Mouse (Mus musculus): ENCODE results near the gene Pigu. TPM values are rescaled to one million over a fixed set of nuclear protein-coding genes. Genes with fewer than 3 reads are reported as not detected.

Pigu gene
- total and polyA plus RNA-seq, 3 experiments: 30.1 to 59.0 TPM; not detected in 1

DNA sequence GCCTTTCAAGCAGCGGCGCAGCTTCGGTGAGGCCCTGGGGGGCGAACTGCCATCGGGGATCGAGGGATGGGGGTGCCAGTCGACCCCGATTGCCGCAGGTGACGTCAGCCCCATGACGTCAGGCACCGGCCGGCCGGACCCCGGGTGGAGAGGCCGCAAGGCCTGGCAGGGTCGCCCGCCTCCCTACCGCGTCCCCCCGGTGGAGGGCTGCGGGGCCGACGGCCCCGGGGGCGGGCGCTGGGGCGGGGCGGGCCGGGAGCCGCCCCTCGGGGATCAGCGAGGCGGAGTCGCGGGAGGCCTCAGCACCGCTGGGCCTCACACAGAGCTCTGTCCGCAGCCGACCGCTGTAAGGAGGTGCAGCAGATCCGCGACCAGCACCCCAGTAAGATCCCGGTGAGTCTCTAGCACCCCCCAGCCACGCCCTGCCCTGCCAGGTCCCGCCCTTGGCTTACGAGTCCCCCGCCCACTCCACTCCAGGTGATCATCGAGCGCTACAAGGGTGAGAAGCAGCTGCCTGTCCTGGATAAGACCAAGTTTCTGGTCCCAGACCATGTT lies 80.5 kb downstream of the Pigu start:
- peak overlapping the region; percentile 77 to 87 for H3K4me3 ChIP-seq (ENCODE audit: control insufficient read depth in 1 of 2, insufficient read depth in 1 of 2, low read depth in 2 of 2, low read length in 2 of 2)
- peak; percentile 53 for DNase-seq (ENCODE audit: low read depth, low spot score)
- no peak overlapping the region for H3K27ac ChIP-seq (ENCODE audit: control insufficient read depth, low read depth, low read length)
- H3K9ac ChIP-seq (ENCODE audit: control insufficient read depth, low read depth, low read length, poor library complexity, severe bottlenecking): peak overlapping the region; percentile 78
- no peaks in the 10 kb centered on the region for H3K36me3 ChIP-seq (ENCODE audit: control insufficient read depth in 1 of 2, insufficient read depth in 2 of 2, low read length in 2 of 2)
- no peaks in the 10 kb centered on the region for H3K79me2 ChIP-seq (ENCODE audit: control insufficient read depth, insufficient read depth, low read length, poor library complexity)
- H3K9me3 ChIP-seq (replicated peaks; ENCODE audit: insufficient read depth, low read length): no peaks in the 10 kb centered on the region
- no peaks in the 10 kb centered on the region for H3K27me3 ChIP-seq (ENCODE audit: control insufficient read depth in 1 of 2, insufficient read depth in 2 of 2, low read length in 2 of 2)
- 0 out of 2 replicates have a peak, but pooled peaks have one; percentile 12 for TF ChIP-seq MAZ (IDR thresholded peaks at IDR 0.05; ENCODE audit: low read depth, low read length)
- no peak for TF ChIP-seq MAFK (IDR thresholded peaks at IDR 0.05; ENCODE audit: borderline replicate concordance, low read depth, low read length)
- peak in 1 of 2 experiments; percentile 7; a peak in 1 of 4 replicates for TF ChIP-seq POLR2A (IDR thresholded peaks at IDR 0.05; ENCODE audit: control insufficient read depth in 1 of 2, insufficient read depth in 1 of 2, low read depth in 1 of 2, low read length in 2 of 2, poor library complexity in 1 of 2)
- TF ChIP-seq HCFC1 (IDR thresholded peaks at IDR 0.05; ENCODE audit: low read depth, low read length): no peak
- TF ChIP-seq ELF1 (IDR thresholded peaks at IDR 0.05; ENCODE audit: low read depth, low read length): no peak
- peak; percentile 16; the same call in 1 of the 2 replicates for TF ChIP-seq SIN3A (IDR thresholded peaks at IDR 0.05; ENCODE audit: low read length)
- no peaks in the 10 kb centered on the region for H3K4me1 ChIP-seq (ENCODE audit: control insufficient read depth in 1 of 2, insufficient read depth in 2 of 2, low read length in 2 of 2)

DNA sequence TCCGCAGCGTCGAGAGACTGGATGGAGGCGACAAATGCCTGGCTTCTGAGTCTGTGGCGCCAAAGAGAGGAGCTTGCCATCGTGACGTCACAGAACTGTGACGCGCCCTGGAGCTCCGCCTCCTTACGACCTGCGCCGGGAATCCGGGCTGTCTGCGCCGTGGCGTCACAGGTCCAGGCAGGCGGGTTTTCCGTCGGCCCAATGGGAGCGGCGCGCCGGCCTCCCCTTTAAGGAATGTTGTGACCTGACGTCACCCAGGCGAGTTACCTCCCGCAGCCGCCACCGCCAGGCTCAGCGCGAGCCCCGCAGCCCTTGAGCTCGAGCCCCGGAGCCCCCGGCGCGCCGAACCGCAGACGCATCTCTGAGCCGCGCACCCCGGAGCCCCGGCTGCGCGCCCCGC lies 81.0 kb downstream of the Pigu start, which contains the start of gene Map1lc3a:
Gene Map1lc3a, plus strand, starts transcription at position 103 of the 400 bp plus-strand sequence.
- Histone ChIP-seq H3K79me2 (ENCODE audit: control insufficient read depth, insufficient read depth, low read length, poor library complexity) (no peaks in the 10 kb centered on the region), H3K9me3 (replicated peaks; ENCODE audit: insufficient read depth, low read length) (no peaks in the 10 kb centered on the region), H3K4me3 (ENCODE audit: control insufficient read depth in 1 of 2, insufficient read depth in 1 of 2, low read depth in 2 of 2, low read length in 2 of 2) (peak within 1 kb of the TSS; percentile 77 to 87), H3K27ac (ENCODE audit: control insufficient read depth, low read depth, low read length) (no peak within 1 kb of the TSS), H3K4me1 (ENCODE audit: control insufficient read depth in 1 of 2, insufficient read depth in 2 of 2, low read length in 2 of 2) (no peaks in the 10 kb centered on the region), H3K27me3 (ENCODE audit: control insufficient read depth in 1 of 2, insufficient read depth in 2 of 2, low read length in 2 of 2) (no peaks in the 10 kb centered on the region), H3K9ac (ENCODE audit: control insufficient read depth, low read depth, low read length, poor library complexity, severe bottlenecking) (peak within 1 kb of the TSS; percentile 78), H3K36me3 (ENCODE audit: control insufficient read depth in 1 of 2, insufficient read depth in 2 of 2, low read length in 2 of 2) (no peaks in the 10 kb centered on the region)
- TF ChIP-seq POLR2AphosphoS5 (IDR thresholded peaks at IDR 0.05; ENCODE audit: borderline replicate concordance, low read depth, low read length) (no peak), ETS1 (IDR thresholded peaks at IDR 0.05; ENCODE audit: low read depth, low read length) (peak; percentile 64; the same call in 1 of the 2 replicates), CHD2 (IDR thresholded peaks at IDR 0.05; ENCODE audit: low read length) (no peak), MYB (IDR thresholded peaks at IDR 0.05; ENCODE audit: low read depth, low read length) (no peak), MXI1 (IDR thresholded peaks at IDR 0.05; ENCODE audit: low read depth, low read length) (peak; percentile 49), ZMIZ1 (IDR thresholded peaks at IDR 0.05; ENCODE audit: low read depth, low read length) (no peak), E2F4 (IDR thresholded peaks at IDR 0.05; ENCODE audit: borderline replicate concordance, low read depth, low read length) (no peak), CTCF (IDR thresholded peaks at IDR 0.05 in 2 of 3, conservative IDR thresholded peaks at IDR 0.05 in 1 of 3; ENCODE audit: control insufficient read depth in 1 of 3, insufficient read depth in 1 of 3, low read depth in 2 of 3, low read length in 3 of 3, poor library complexity in 1 of 3, severe bottlenecking in 1 of 3) (no peak), TCF12 (IDR thresholded peaks at IDR 0.05; ENCODE audit: low read depth, low read length) (no peak), USF2 (IDR thresholded peaks at IDR 0.05; ENCODE audit: borderline replicate concordance in 1 of 2, insufficient read depth in 1 of 2, low read depth in 1 of 2, low read length in 2 of 2) (no peak), TBP (IDR thresholded peaks at IDR 0.05; ENCODE audit: low read depth, low read length) (no peak), SIN3A (IDR thresholded peaks at IDR 0.05; ENCODE audit: low read length) (peak; percentile 68), GABPA (IDR thresholded peaks at IDR 0.05; ENCODE audit: low read depth, low read length) (peak; percentile 72; the same call in 1 of the 2 replicates), JUND (IDR thresholded peaks at IDR 0.05; ENCODE audit: low read depth, low read length) (no peak), MAX (IDR thresholded peaks at IDR 0.05; ENCODE audit: low read length) (no peak), HCFC1 (IDR thresholded peaks at IDR 0.05; ENCODE audit: low read depth, low read length) (peak; percentile 64), EP300 (IDR thresholded peaks at IDR 0.05; ENCODE audit: low read depth in 1 of 2, low read length in 2 of 2) (no peak), MEF2A (IDR thresholded peaks at IDR 0.05; ENCODE audit: extremely low read depth, insufficient replicate concordance, low read depth, low read length, poor library complexity, severe bottlenecking) (no peak), SMC3 (IDR thresholded peaks at IDR 0.05; ENCODE audit: low read depth, low read length) (no peak), MAZ (IDR thresholded peaks at IDR 0.05; ENCODE audit: low read depth, low read length) (peak; percentile 65; the same call in 1 of the 2 replicates), NELFE (IDR thresholded peaks at IDR 0.05; ENCODE audit: low read depth, low read length) (no peak; the same call in 1 of the 2 replicates), ZC3H11A (IDR thresholded peaks at IDR 0.05; ENCODE audit: low read depth, low read length) (no peak), ELF1 (IDR thresholded peaks at IDR 0.05; ENCODE audit: low read depth, low read length) (no peak), RAD21 (IDR thresholded peaks at IDR 0.05; ENCODE audit: low read depth, low read length) (no peak), NRF1 (IDR thresholded peaks at IDR 0.05; ENCODE audit: insufficient read depth, low read depth, low read length, poor library complexity, severe bottlenecking) (peak; percentile 68), BHLHE40 (IDR thresholded peaks at IDR 0.05; ENCODE audit: borderline replicate concordance, low read depth, low read length) (no peak)
- DNase-seq (ENCODE audit: low read depth, low spot score): peak; percentile 92

Measured in MEL (cell line).